Mouse (Mus musculus): ENCODE measurements at regions not wholly inside any gene's neighbourhood (a gene's known extent, or its start where the extent isn't known, plus 50 kb on each side); places are given as distances from the start of the nearest gene placed in this dataset.

- DNase-seq, result no peak
These were observed 594.5 kb downstream of the Etv1 start for GRCm38 (mm10) chr12:39373721-39374120.

Data from cerebellum, adult 11-12 months (tissue).